Mouse (Mus musculus): ENCODE measurements around the gene Denr. TPM values are rescaled to one million over a fixed set of nuclear protein-coding genes. Genes with fewer than 3 reads are reported as not detected.
A peak's percentile ranks its signal among the peaks of the same experiment; 100 is the strongest.

Gene Denr
- polyA plus RNA-seq, 1 experiment from 2014 or later: 169 TPM

DNA sequence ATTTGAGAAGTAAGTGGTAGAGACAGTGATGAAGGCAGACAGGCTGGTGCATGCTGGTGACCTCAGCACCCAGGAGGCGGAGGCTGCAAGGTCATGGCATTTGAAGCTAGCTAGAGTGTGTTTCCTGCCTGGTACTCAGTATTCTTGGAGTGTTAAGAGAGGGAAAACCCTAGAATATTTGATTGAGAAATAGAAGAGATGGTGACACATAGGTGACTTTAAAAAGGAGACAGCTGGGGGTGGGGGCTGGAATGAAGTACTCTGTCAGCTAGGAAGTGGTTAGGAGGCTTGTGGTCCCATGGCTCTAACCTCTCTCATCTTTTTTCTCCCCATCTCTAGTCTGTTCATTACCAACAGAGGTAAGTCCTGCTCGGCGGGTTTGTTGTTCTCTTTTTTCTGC is 7.9 kb downstream of the Denr start:
- no peak overlapping the region for H3K27ac ChIP-seq
- H3K9ac ChIP-seq: no peak overlapping the region
- no peaks in the 10 kb centered on the region for H3K27me3 ChIP-seq
- no peaks in the 10 kb centered on the region for H3K4me1 ChIP-seq
- no peak overlapping the region for H3K4me3 ChIP-seq
- WGBS: 89% methylated on average over 3 of the region's 3 CpGs
- ATAC-seq (ENCODE audit: insufficient number of reproducible peaks, insufficient read depth, low FRiP score, low TSS enrichment): no peak
- H3K36me3 ChIP-seq: peaks cover 77% of the 10 kb centered on the region
- H3K4me2 ChIP-seq (replicated peaks): no peak overlapping the region
- no peaks in the 10 kb centered on the region for H3K9me3 ChIP-seq

GRCm38 (mm10) chr5:123922112-123922511 is 15.1 kb downstream of the Denr start:
- Histone ChIP-seq H3K4me3 (no peak overlapping the region), H3K4me2 (replicated peaks) (no peak overlapping the region), H3K27me3 (no peaks in the 10 kb centered on the region), H3K4me1 (no peaks in the 10 kb centered on the region), H3K27ac (no peak overlapping the region), H3K36me3 (peaks cover 87% of the 10 kb centered on the region), H3K9me3 (no peaks in the 10 kb centered on the region), H3K9ac (no peak overlapping the region)
- no peak for ATAC-seq (ENCODE audit: insufficient number of reproducible peaks, insufficient read depth, low FRiP score, low TSS enrichment)
- 83% methylated on average over 6 of the region's 6 CpGs for WGBS

DNA sequence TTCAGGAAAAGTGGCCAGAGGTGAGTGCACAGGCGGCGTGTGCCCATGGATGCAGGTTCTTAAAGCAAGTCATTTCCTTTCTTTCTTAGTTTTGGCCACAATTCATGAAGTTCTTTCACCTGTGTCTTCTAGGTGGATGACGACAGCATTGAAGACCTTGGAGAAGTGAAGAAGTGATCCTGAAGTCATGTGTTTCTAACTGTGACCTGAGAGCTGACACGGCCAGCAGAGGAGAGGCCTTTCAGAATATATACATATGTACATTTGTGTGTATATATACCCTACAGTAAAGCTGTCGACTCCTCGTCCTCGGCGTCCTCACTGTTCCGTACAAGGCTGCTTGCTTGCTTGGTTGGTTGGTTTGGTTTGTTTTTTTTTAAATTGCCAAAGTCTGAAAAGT is 20.1 kb downstream of the Denr start, which contains the start of gene Gm43518:
Gene Gm43518 (plus strand): TSS at position 301 of the 400 bp plus-strand sequence.
- no peak within 1 kb of the TSS for H3K4me2 ChIP-seq (replicated peaks)
- no peak within 1 kb of the TSS for H3K4me3 ChIP-seq
- 95% methylated on average over 9 of the region's 9 CpGs for WGBS
- no peaks in the 10 kb centered on the region for H3K27me3 ChIP-seq
- no peaks in the 10 kb centered on the region for H3K9me3 ChIP-seq
- ATAC-seq (ENCODE audit: insufficient number of reproducible peaks, insufficient read depth, low FRiP score, low TSS enrichment): no peak
- H3K9ac ChIP-seq: no peak within 1 kb of the TSS
- H3K36me3 ChIP-seq: peaks cover 64% of the 10 kb centered on the region
- no peak within 1 kb of the TSS for H3K27ac ChIP-seq
- no peaks in the 10 kb centered on the region for H3K4me1 ChIP-seq

DNA sequence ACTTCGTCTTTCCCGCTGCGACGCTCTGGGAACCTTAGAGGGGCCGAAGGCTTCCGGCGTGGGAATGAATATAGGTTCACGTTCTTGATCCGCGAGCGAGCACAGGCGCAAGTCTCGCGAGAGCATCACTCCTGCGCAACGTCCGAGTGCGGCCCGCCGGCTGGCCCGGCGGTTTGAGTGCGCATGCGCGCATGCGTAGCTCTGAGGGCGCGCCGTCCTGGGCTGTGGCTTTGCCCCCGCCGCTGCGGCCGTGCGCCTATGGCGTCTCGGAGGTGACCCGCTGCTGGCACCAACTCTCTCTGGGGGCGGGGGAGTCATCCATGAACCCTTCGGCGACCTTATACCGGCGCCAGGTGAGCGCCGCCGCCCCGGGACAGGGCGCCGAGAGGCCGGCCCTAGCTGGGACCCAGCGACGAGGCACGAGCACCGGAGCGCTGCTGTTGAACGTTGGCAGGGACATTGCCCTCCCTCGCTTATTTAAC is 23.6 kb downstream of the Denr start, which contains the start of gene Ccdc62:
Gene Ccdc62 (plus strand): TSS at position 172 of the 482 bp plus-strand sequence.
- Histone ChIP-seq H3K4me2 (replicated peaks) (peak within 1 kb of the TSS; percentile 68), H3K9ac (peak within 1 kb of the TSS; percentile 84), H3K4me1 (no peaks in the 10 kb centered on the region), H3K27ac (peak within 1 kb of the TSS; percentile 76), H3K27me3 (no peaks in the 10 kb centered on the region), H3K36me3 (peaks cover 30% of the 10 kb centered on the region), H3K4me3 (peak within 1 kb of the TSS; percentile 76), H3K9me3 (no peaks in the 10 kb centered on the region)
- WGBS: under 1% methylated on average over 55 of the region's 56 CpGs
- ATAC-seq (ENCODE audit: insufficient number of reproducible peaks, insufficient read depth, low FRiP score, low TSS enrichment): peak; percentile 95

DNA sequence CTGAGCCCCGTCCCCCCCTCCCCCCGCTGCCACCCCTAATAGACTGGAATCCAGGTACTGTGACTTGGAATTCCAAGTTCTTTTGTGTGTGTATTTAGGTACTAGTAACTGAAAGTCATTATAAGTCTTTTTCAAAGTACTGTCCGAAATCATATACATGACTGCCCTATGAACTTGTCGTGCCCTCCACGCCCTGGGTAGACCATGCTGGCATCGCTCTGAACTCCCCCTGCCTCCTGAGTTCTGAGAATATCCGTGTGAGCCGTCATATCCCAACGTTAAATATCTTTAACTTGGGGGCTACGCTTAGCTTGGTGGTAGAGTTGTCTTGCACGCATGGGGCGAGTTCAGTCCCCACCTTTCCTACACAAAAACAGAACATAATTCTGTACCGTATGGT is 24.2 kb downstream of the Denr start:
- Histone ChIP-seq H3K4me3 (peak overlapping the region; percentile 76), H3K27ac (peak overlapping the region; percentile 76; the same call in 1 of the 2 replicates), H3K27me3 (no peaks in the 10 kb centered on the region), H3K9me3 (no peaks in the 10 kb centered on the region), H3K4me2 (replicated peaks) (peak overlapping the region; percentile 68), H3K9ac (peak overlapping the region; percentile 84), H3K4me1 (no peaks in the 10 kb centered on the region), H3K36me3 (peaks cover 25% of the 10 kb centered on the region)
- 51% methylated on average over 13 of the region's 13 CpGs for WGBS
- no peak for ATAC-seq (ENCODE audit: insufficient number of reproducible peaks, insufficient read depth, low FRiP score, low TSS enrichment)

DNA sequence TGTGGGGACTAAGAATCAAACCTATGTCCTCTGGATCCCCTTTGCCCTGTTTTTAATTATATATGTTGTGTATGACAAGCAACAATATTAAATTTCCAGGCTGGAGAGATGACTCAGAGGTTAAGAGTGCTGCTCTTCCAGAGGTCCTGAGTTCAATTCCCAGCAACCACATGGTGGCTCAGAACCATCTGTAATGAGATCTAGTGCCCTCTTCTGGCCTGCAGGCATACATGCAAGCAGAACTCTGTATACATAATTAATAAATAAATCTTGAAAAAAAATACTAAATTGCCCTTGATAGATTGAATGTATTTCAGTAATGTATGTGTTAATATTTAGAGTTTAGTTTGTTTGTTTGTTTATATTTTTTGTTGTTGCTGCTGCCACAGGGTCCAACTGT is 26.0 kb downstream of the Denr start:
- no peak overlapping the region for H3K4me3 ChIP-seq
- no peak overlapping the region for H3K27ac ChIP-seq
- H3K9ac ChIP-seq: no peak overlapping the region
- H3K27me3 ChIP-seq: no peaks in the 10 kb centered on the region
- no peaks in the 10 kb centered on the region for H3K9me3 ChIP-seq
- no peaks in the 10 kb centered on the region for H3K4me1 ChIP-seq
- no peak overlapping the region for H3K4me2 ChIP-seq (replicated peaks)
- ATAC-seq (ENCODE audit: insufficient number of reproducible peaks, insufficient read depth, low FRiP score, low TSS enrichment): no peak
- peaks cover 7% of the 10 kb centered on the region for H3K36me3 ChIP-seq

DNA sequence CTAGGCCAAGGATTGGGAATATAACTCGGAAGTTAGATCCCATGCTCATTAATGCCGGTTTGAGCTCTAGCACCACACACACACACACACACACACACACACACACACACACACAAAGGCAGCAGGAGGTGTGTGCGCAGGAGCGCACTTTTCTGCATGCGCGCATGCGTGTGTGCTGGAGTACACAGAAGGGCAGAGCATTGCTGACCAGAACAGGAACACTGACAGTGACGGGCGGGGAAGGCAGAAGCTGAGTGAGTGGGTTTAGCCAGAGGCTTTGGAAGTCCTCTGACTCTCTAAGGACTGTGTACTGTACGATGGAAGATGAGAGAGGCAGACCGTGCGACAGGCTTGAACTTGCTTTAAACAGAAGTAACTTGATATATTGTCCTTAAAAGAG is 26.6 kb downstream of the Denr start:
- Histone ChIP-seq H3K9me3 (no peaks in the 10 kb centered on the region), H3K27me3 (no peaks in the 10 kb centered on the region), H3K27ac (no peak overlapping the region), H3K4me3 (no peak overlapping the region), H3K4me2 (replicated peaks) (no peak overlapping the region), H3K9ac (0 out of 2 replicates have a peak overlapping the region, but pooled peaks have one; percentile 19), H3K4me1 (no peaks in the 10 kb centered on the region), H3K36me3 (peaks cover 3% of the 10 kb centered on the region; the same call in 1 of the 2 replicates)
- WGBS: 80% methylated on average over 12 of the region's 12 CpGs
- ATAC-seq (ENCODE audit: insufficient number of reproducible peaks, insufficient read depth, low FRiP score, low TSS enrichment): no peak

GRCm38 (mm10) chr5:123933957-123934591 is 27.1 kb downstream of the Denr start:
- H3K27me3 ChIP-seq: no peaks in the 10 kb centered on the region

DNA sequence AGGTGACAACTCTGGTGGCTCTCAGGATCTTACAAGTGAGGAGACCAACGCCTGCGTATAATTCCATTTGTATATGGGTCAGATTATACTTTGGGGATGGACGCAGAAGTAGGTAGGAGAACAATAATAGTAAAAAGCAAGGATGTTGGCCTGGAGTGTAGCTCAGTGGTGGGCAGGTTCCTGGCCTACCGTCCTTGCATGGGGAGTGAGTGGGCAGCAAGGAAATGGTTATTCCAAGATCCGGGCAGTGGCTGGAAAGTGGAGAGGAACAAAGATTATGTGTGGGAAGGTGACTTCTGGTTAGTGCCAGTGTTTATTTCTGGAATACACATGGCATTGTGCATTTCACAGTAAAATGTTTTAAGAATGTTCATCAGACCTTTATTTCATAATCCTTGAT is 29.0 kb downstream of the Denr start:
- Histone ChIP-seq H3K36me3 (no peaks in the 10 kb centered on the region), H3K4me2 (replicated peaks) (no peak overlapping the region), H3K9me3 (no peaks in the 10 kb centered on the region), H3K27ac (no peak overlapping the region), H3K9ac (no peak overlapping the region), H3K4me3 (no peak overlapping the region), H3K27me3 (no peaks in the 10 kb centered on the region), H3K4me1 (no peaks in the 10 kb centered on the region)
- no peak for ATAC-seq (ENCODE audit: insufficient number of reproducible peaks, insufficient read depth, low FRiP score, low TSS enrichment)
- 87% methylated on average over 5 of the region's 5 CpGs for WGBS

More at GRCm38 (mm10) chr5:123933957-123934591, 27.1 kb downstream of the Denr start:
- no peak overlapping the region for H3K27ac ChIP-seq
- H3K9ac ChIP-seq: 0 out of 2 replicates have a peak overlapping the region, but pooled peaks have one; percentile 19
- WGBS: 39% methylated on average over 18 of the region's 18 CpGs
- H3K4me2 ChIP-seq (replicated peaks): no peak overlapping the region
- no peaks in the 10 kb centered on the region for H3K9me3 ChIP-seq
- H3K36me3 ChIP-seq: no peaks in the 10 kb centered on the region
- no peak for ATAC-seq (ENCODE audit: insufficient number of reproducible peaks, insufficient read depth, low FRiP score, low TSS enrichment)
- H3K4me1 ChIP-seq: no peaks in the 10 kb centered on the region
- no peak overlapping the region for H3K4me3 ChIP-seq

- H3K9ac ChIP-seq: no peak overlapping the region
- ATAC-seq (ENCODE audit: insufficient number of reproducible peaks, insufficient read depth, low FRiP score, low TSS enrichment): no peak
- H3K4me3 ChIP-seq: no peak overlapping the region
- H3K27me3 ChIP-seq: no peaks in the 10 kb centered on the region
- no peaks in the 10 kb centered on the region for H3K4me1 ChIP-seq
- H3K9me3 ChIP-seq: no peaks in the 10 kb centered on the region
- 88% methylated on average over 5 of the region's 5 CpGs for WGBS
- H3K4me2 ChIP-seq (replicated peaks): no peak overlapping the region
- H3K36me3 ChIP-seq: no peaks in the 10 kb centered on the region
- H3K27ac ChIP-seq: no peak overlapping the region
Observed at GRCm38 (mm10) chr5:123938479-123938878, 31.5 kb downstream of the Denr start.

DNA sequence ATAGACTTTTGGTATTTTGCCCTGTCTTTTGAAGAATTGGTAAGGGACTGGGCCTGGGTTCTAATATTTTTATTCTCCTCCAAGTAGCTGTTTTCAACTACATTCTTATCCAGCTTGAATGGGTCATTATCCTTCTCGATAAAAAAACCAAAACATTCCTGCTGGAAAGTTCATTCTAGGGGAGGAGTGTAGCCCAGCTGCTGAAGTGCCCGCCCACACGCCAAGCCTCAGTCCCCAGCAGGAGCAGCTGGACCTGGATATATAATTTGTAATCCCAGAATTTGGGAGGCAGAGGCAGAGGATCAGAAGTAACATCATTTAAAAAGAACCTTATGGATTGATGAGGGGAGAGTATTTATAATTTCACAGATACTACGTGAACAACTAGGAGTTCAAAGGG is 39.6 kb downstream of the Denr start:
- no peak overlapping the region for H3K4me2 ChIP-seq (replicated peaks)
- H3K36me3 ChIP-seq: no peaks in the 10 kb centered on the region
- no peak overlapping the region for H3K9ac ChIP-seq
- no peak for ATAC-seq (ENCODE audit: insufficient number of reproducible peaks, insufficient read depth, low FRiP score, low TSS enrichment)
- H3K9me3 ChIP-seq: no peaks in the 10 kb centered on the region
- no peaks in the 10 kb centered on the region for H3K27me3 ChIP-seq
- no peak overlapping the region for H3K4me3 ChIP-seq
- 69% methylated on average over 4 of the region's 4 CpGs for WGBS
- no peaks in the 10 kb centered on the region for H3K4me1 ChIP-seq
- H3K27ac ChIP-seq: no peak overlapping the region

DNA sequence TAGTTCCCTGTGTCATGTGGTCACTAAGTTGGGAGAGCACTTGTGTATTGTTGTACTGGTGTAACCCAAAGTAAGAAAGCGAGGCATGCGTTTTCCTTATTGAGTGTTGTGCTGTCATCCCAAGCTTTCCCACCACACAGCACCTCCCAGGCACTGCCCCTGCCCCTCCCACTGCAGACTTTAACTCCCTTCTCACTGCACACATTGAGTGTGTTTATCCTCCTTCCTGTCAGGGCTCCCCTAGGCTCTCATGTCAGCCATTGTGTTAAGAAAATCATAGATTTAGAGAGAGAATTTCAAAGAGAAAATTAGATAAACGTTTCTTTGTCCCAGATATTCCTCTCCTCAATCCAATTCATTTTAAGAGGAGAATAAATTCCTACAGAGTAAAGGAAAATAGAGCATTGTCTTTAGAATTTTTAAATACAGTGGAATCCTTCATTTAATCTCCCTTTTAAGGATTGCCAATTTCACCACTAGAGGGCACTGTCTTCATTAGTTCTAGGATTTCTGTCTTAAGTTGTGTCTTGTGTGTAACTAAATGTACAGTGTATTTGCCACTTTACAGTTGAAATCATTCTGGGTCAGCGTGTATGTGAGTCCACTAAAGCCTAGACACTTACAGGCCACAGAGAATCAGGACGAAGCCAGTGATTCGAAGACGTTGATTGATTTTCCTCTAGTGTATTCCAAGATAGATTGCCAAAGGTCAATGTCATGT is 40.2 kb downstream of the Denr start:
- Histone ChIP-seq H3K9ac (no peak overlapping the region), H3K36me3 (no peaks in the 10 kb centered on the region), H3K9me3 (no peaks in the 10 kb centered on the region), H3K4me1 (no peaks in the 10 kb centered on the region), H3K27ac (no peak overlapping the region), H3K4me3 (no peak overlapping the region), H3K27me3 (no peaks in the 10 kb centered on the region), H3K4me2 (replicated peaks) (no peak overlapping the region)
- 53% methylated on average over 7 of the region's 7 CpGs for WGBS
- ATAC-seq (ENCODE audit: insufficient number of reproducible peaks, insufficient read depth, low FRiP score, low TSS enrichment): no peak
